Mouse (Mus musculus) forelimb bud, embryonic 11.5 days (tissue): ENCODE data around the gene Retreg2.

ENCODE experiments used
- DNase-seq: peaks from one replicate; pipeline ENCODE4 v3.0.0-alpha.2; 2012; ENCODE audit warnings: low read depth, low spot score

Retreg2 gene

GRCm38 (mm10) chr1:75168472-75169464 is 26.2 kb downstream of the Retreg2 start, which contains the start of gene Zfand2b:
Zfand2b (plus strand) TSS chr1:75168646.
- peak; percentile 94 for DNase-seq

- DNase-seq: no peak
Measured at GRCm38 (mm10) chr1:75179334-75180104, 36.9 kb downstream of the Retreg2 start.

GRCm38 (mm10) chr1:75180105-75180590 is 37.6 kb downstream of the Retreg2 start, which contains the start of gene Abcb6:
Abcb6 (minus strand) TSS chr1:75180392.
- peak; percentile 87 for DNase-seq

GRCm38 (mm10) chr1:75180741-75181140 is 38.2 kb downstream of the Retreg2 start:
- DNase-seq: no peak

- DNase-seq: no peak
Measured at GRCm38 (mm10) chr1:75181377-75181870, 38.8 kb downstream of the Retreg2 start.

- DNase-seq: no peak
Measured at GRCm38 (mm10) chr1:75182160-75182559, 39.6 kb downstream of the Retreg2 start.

GRCm38 (mm10) chr1:75185495-75185894 is 42.9 kb downstream of the Retreg2 start:
- no peak for DNase-seq

GRCm38 (mm10) chr1:75187126-75187525 is 44.5 kb downstream of the Retreg2 start:
- DNase-seq: no peak

- DNase-seq: no peak
Measured at GRCm38 (mm10) chr1:75187914-75188483, 45.4 kb downstream of the Retreg2 start.

- DNase-seq: no peak
Measured at GRCm38 (mm10) chr1:75190577-75190976, 48.0 kb downstream of the Retreg2 start.

GRCm38 (mm10) chr1:75191258-75191621 is 48.7 kb downstream of the Retreg2 start:
- no peak for DNase-seq

- DNase-seq: peak; percentile 97
Measured at GRCm38 (mm10) chr1:75191622-75192402, 49.2 kb downstream of the Retreg2 start, which contains the start of the genes Ankzf1 and Atg9a. Ankzf1 (plus strand) TSS chr1:75192151. Atg9a (minus strand) TSS chr1:75192196.

GRCm38 (mm10) chr1:75192452-75192851 is 49.9 kb downstream of the Retreg2 start:
- DNase-seq: no peak
